23 mouse cellular contexts compared by ENCODE assay signal in the genomic region with DNA sequence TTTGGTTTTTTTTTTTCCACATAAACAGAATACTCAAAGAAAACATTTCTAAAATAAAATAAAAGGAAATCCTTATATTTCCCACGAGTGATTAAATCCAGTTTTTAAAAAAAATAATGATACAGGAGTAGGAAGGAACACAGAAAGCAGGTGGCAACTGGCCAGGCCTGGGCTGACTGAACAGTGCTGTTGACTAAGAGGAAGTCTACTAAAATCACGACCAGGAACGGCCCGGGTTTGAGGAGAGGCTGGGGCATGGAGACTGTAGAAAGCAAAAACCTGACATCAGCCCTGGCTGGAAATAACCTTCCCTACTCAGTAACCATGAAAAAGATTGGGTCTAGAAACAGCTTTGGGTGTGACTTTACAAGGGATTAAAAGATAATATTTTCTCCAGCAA. TPM values are rescaled to one million over a fixed set of nuclear protein-coding genes. Genes with fewer than 3 reads are reported as not detected.
DNase-seq lines count a peak whose midpoint lies in the region; TF ChIP-seq lines count a peak whose summit lies in the region.
"Had no signal": no experiment of that assay in that cellular context is flagged by ENCODE, and none has a peak within 500 bp of the region (broad histone marks: within the 10 kb centered on the region; RNA-seq: fewer than 3 reads in every experiment).

No protein-coding gene starts in this region.

- H3K4me1 ChIP-seq in heart, adult 2 months (ENCODE audit: control insufficient read depth, insufficient read depth, low read length), result peaks cover 8% of the 10 kb centered on the region
- H3K4me1 ChIP-seq in CH12.LX (ENCODE audit: control insufficient read depth in 1 of 2, insufficient read depth in 2 of 2), result peaks cover 0 to 16% of the 10 kb centered on the region in 2 experiments; a peak in 3 of 4 replicates
- H3K4me1 ChIP-seq: liver, embryonic 15.5 days had no signal

- WGBS in heart, adult 2 months, result 32% methylated on average over 4 of the region's 4 CpGs

- H3K9ac ChIP-seq in heart, adult 2 months (ENCODE audit: low read depth, low read length), result no peak overlapping the region
- H3K9ac ChIP-seq in CH12.LX (ENCODE audit: insufficient read depth, low read depth), result no peak overlapping the region
- H3K9ac ChIP-seq: embryonic facial prominence, embryonic 15.5 days; hindbrain, embryonic 12.5 days; liver, embryonic 15.5 days; lung, embryonic 15.5 days; midbrain, embryonic 13.5 days; stomach, embryonic 15.5 days had no signal

- no peak overlapping the region for H3K4me3 ChIP-seq in heart, adult 2 months
- H3K4me3 ChIP-seq in CH12.LX (replicated peaks in 1 of 3; ENCODE audit: low read depth in 2 of 3, low read length in 2 of 3, poor library complexity in 1 of 3), result no peak overlapping the region
- H3K4me3 ChIP-seq: embryonic facial prominence, embryonic 15.5 days; heart, embryonic 10.5 days; hindbrain, embryonic 12.5 days; limb, embryonic 10.5 days; liver, embryonic 15.5 days; lung, embryonic 15.5 days; megakaryocyte, embryonic 14.5 days; midbrain, embryonic 13.5 days; stomach, embryonic 15.5 days had no signal

- DNase-seq in cerebellum, postnatal 36 days, result peak; percentile 34 to 51
- no peak for DNase-seq in cerebellum, adult 11 months
- peak; percentile 32 for DNase-seq in heart, postnatal 4 days
- DNase-seq in heart, adult 2 months, result no peak
- peak; percentile 34 for DNase-seq in right cerebral cortex, adult 18-20 months
- DNase-seq in right cerebral cortex, postnatal 36 days (ENCODE audit: low spot score in 2 of 2), result no peak
- DNase-seq in CH12.LX (ENCODE audit: extremely low read depth), result peak; percentile 54
- DNase-seq in thymus, adult 18-20 months, result no peak
- DNase-seq: adrenal gland, adult 8-10 months; kidney, adult 11 months; liver; lung, postnatal 36 days had no signal

- no peaks in the 10 kb centered on the region for H3K36me3 ChIP-seq in heart, adult 2 months (ENCODE audit: control insufficient read depth, insufficient read depth, low read length)
- H3K36me3 ChIP-seq in CH12.LX (replicated peaks in 1 of 2; ENCODE audit: control insufficient read depth in 1 of 2, insufficient read depth in 1 of 2, low read length in 1 of 2), result no peaks in the 10 kb centered on the region
- H3K36me3 ChIP-seq: embryonic facial prominence, embryonic 15.5 days; heart, embryonic 10.5 days; hindbrain, embryonic 12.5 days; limb, embryonic 10.5 days; liver, embryonic 15.5 days; lung, embryonic 15.5 days; midbrain, embryonic 13.5 days; stomach, embryonic 15.5 days had no signal

- no peaks in the 10 kb centered on the region for H3K27me3 ChIP-seq in heart, adult 2 months (ENCODE audit: control insufficient read depth, insufficient read depth, low read length)
- no peaks in the 10 kb centered on the region for H3K27me3 ChIP-seq in CH12.LX (replicated peaks)
- H3K27me3 ChIP-seq: embryonic facial prominence, embryonic 15.5 days; liver, embryonic 15.5 days; lung, embryonic 15.5 days; midbrain, embryonic 13.5 days; stomach, embryonic 15.5 days had no signal

- intact Hi-C loops in heart, adult 2 months (cut with DNase I), result no loop called here

- H3K79me2 ChIP-seq in heart, adult 2 months (replicated peaks; ENCODE audit: control insufficient read depth, insufficient read depth, low read length), result no peaks in the 10 kb centered on the region
- no peaks in the 10 kb centered on the region for H3K79me2 ChIP-seq in CH12.LX (replicated peaks; ENCODE audit: control insufficient read depth, extremely low read depth, insufficient read depth, poor library complexity, severe bottlenecking)

- H3K4me2 ChIP-seq in CH12.LX (ENCODE audit: insufficient read depth, low read depth, poor library complexity, severe bottlenecking), result no peak overlapping the region
- H3K4me2 ChIP-seq: embryonic facial prominence, embryonic 15.5 days; hindbrain, embryonic 12.5 days; liver, embryonic 15.5 days; lung, embryonic 15.5 days; midbrain, embryonic 13.5 days; stomach, embryonic 15.5 days had no signal

- in situ Hi-C loops in CH12.LX (cut with MboI; ENCODE audit: low pct_ligation_motif_present, low pct_unique_long_range_greater_than_20kb, low sequenced_read_pairs), result loop anchor here (25.0 kb wide), 1 partner anchor 459 kb away; no protein-coding TSS in a partner anchor

- dilution Hi-C loops in CH12.LX (cut with MboI; ENCODE audit: extremely low pct_ligation_motif_present, extremely low pct_unique_long_range_greater_than_20kb, low sequenced_read_pairs), result no loop called here

- TF ChIP-seq RAD21 in CH12.LX (IDR thresholded peaks at IDR 0.05; ENCODE audit: low read depth, low read length), result no peak

- no peak for TF ChIP-seq EP300 in heart, adult 2 months (IDR thresholded peaks at IDR 0.05; ENCODE audit: insufficient read depth, low read depth, low read length)
- TF ChIP-seq EP300 in CH12.LX (IDR thresholded peaks at IDR 0.05; ENCODE audit: low read length), result no peak

- TF ChIP-seq CTCF in heart, adult 2 months (IDR thresholded peaks at IDR 0.05), result no peak
- TF ChIP-seq CTCF in CH12.LX (conservative IDR thresholded peaks at IDR 0.05 in 1 of 2, IDR thresholded peaks at IDR 0.05 in 1 of 2; ENCODE audit: low read depth in 2 of 2, low read length in 2 of 2), result no peak

- H3K27ac ChIP-seq in heart, adult 2 months, result no peak overlapping the region
- H3K27ac ChIP-seq in CH12.LX (ENCODE audit: insufficient read depth, low read depth), result no peak overlapping the region
- H3K27ac ChIP-seq: embryonic facial prominence, embryonic 15.5 days; heart, embryonic 10.5 days; hindbrain, embryonic 12.5 days; limb, embryonic 10.5 days; liver, embryonic 15.5 days; lung, embryonic 15.5 days; midbrain, embryonic 13.5 days; stomach, embryonic 15.5 days had no signal

- no peak for TF ChIP-seq POLR2A in heart, adult 2 months (IDR thresholded peaks at IDR 0.05; ENCODE audit: insufficient read depth, low read depth, low read length)
- TF ChIP-seq POLR2A in CH12.LX (IDR thresholded peaks at IDR 0.05; ENCODE audit: low read depth, low read length), result no peak

- H3K9me3 ChIP-seq in CH12.LX (replicated peaks; ENCODE audit: low read length), result no peaks in the 10 kb centered on the region
- H3K9me3 ChIP-seq: embryonic facial prominence, embryonic 15.5 days; heart, embryonic 10.5 days; hindbrain, embryonic 12.5 days; limb, embryonic 10.5 days; liver, embryonic 15.5 days; lung, embryonic 15.5 days; megakaryocyte, embryonic 14.5 days; midbrain, embryonic 13.5 days; stomach, embryonic 15.5 days had no signal

TF ChIP-seq in CH12.LX, 34 proteins besides CTCF, POLR2A, EP300 and RAD21:
- TF ChIP-seq ZMIZ1 (IDR thresholded peaks at IDR 0.05; ENCODE audit: low read depth, low read length) (no peak), ETS1 (conservative IDR thresholded peaks at IDR 0.05; ENCODE audit: low read depth, low read length) (no peak), ZKSCAN1 (IDR thresholded peaks at IDR 0.05; ENCODE audit: borderline replicate concordance, low read depth, low read length) (no peak), IRF4 (IDR thresholded peaks at IDR 0.05; ENCODE audit: low read depth, low read length) (0 out of 2 replicates have a peak, but pooled peaks have one; percentile 18), RCOR1 (conservative IDR thresholded peaks at IDR 0.05; ENCODE audit: low read depth, low read length) (no peak), ZNF384 (IDR thresholded peaks at IDR 0.05; ENCODE audit: low read depth, low read length) (0 out of 2 replicates have a peak, but pooled peaks have one; percentile 7), CHD1 (IDR thresholded peaks at IDR 0.05; ENCODE audit: low read depth, low read length) (no peak), NELFE (IDR thresholded peaks at IDR 0.05; ENCODE audit: low read depth, low read length) (no peak), TCF12 (IDR thresholded peaks at IDR 0.05; ENCODE audit: low read depth, low read length) (no peak)

RNA-seq across cellular contexts. Expression of gene Cacnb4, which starts 48.4 kb away (rescaled TPM):
- 1 to 10 TPM in 1 of 2 experiments, under 1 TPM in 1; 0.72 to 1.0 TPM for total RNA-seq in heart, postnatal 4 days (2021)
- total RNA-seq in heart, adult 2 months (2021), result under 1 TPM; 0.29 to 0.61 TPM
- polyA plus RNA-seq in heart, adult 2 months (2012; rRNA removed), result 0.16 and 0.35 TPM in 2 replicates
- total RNA-seq in CH12.LX (2012; rRNA removed), result 0.92 and 3.4 TPM in 2 replicates
- total RNA-seq in CH12.LX (2014; rRNA removed), result 0.77 and 0.93 TPM in 2 replicates
- 1.3 and 1.5 TPM in 2 replicates for polyA plus RNA-seq in CH12.LX (2012; ENCODE audit: insufficient read length, low read depth)
- total RNA-seq: common myeloid progenitor, adult 5-6 weeks; monocyte, adult 5-6 weeks had no signal

Comparison
In these comparisons a context has a peak if more than half of its experiments do, and no peak if none do; other contexts are left out.
1. DNase-seq: peak in cerebellum, postnatal 36 days (2 of 2), heart, postnatal 4 days (single experiment), right cerebral cortex, adult 18-20 months (single experiment) and CH12.LX (single experiment); none in cerebellum, adult 11 months (single experiment), heart, adult 2 months (0 of 2), right cerebral cortex, postnatal 36 days (0 of 2) and thymus, adult 18-20 months (0 of 2).